Mouse (Mus musculus) MEL (cell line): ENCODE measurements at regions not wholly inside any gene's neighbourhood (a gene's known extent, or its start where the extent isn't known, plus 50 kb on each side); places are given as distances from the start of the nearest gene placed in this dataset.

Experiments used
- CHD2 ChIP-seq: IDR thresholded peaks from 2 replicates; pipeline ENCODE4 v1.6.1; 2011; ENCODE audit warnings: low read length, improper control_type of control experiment
- ETS1 ChIP-seq: IDR thresholded peaks from 2 replicates; pipeline ENCODE4 v1.6.1; 2012; ENCODE audit warnings: low read depth, mild to moderate bottlenecking, inconsistent platforms, low read length, improper control_type of control experiment, moderate library complexity
- GABPA ChIP-seq: IDR thresholded peaks from 2 replicates; pipeline ENCODE4 v1.6.1; 2012; ENCODE audit warnings: low read depth, mild to moderate bottlenecking, inconsistent platforms, low read length, improper control_type of control experiment, moderate library complexity
- MXI1 ChIP-seq: IDR thresholded peaks from 2 replicates; pipeline ENCODE4 v1.6.1; 2011; ENCODE audit warnings: mild to moderate bottlenecking, low read depth, low read length, improper control_type of control experiment
- POLR2A ChIP-seq, 2 experiments: IDR thresholded peaks; 2 replicates each; pipeline ENCODE4 v1.6.1; 2011 to 2012; ENCODE audit warnings: low read length in 2 of 2, mild to moderate bottlenecking in 2 of 2, control low read depth in 1 of 2, improper control_type of control experiment in 1 of 2, low read depth in 1 of 2, moderate library complexity in 1 of 2; ENCODE audit not compliant: control insufficient read depth in 1 of 2, insufficient read depth in 1 of 2, poor library complexity in 1 of 2
- POLR2AphosphoS5 ChIP-seq: IDR thresholded peaks from 2 replicates; pipeline ENCODE4 v1.6.1; 2012; ENCODE audit warnings: low read depth, borderline replicate concordance, mild to moderate bottlenecking, inconsistent platforms, low read length, moderate library complexity, mixed read lengths
- SMC3 ChIP-seq: IDR thresholded peaks from 2 replicates; pipeline ENCODE4 v1.6.1; 2011; ENCODE audit warnings: low read depth, low read length, improper control_type of control experiment

DNA sequence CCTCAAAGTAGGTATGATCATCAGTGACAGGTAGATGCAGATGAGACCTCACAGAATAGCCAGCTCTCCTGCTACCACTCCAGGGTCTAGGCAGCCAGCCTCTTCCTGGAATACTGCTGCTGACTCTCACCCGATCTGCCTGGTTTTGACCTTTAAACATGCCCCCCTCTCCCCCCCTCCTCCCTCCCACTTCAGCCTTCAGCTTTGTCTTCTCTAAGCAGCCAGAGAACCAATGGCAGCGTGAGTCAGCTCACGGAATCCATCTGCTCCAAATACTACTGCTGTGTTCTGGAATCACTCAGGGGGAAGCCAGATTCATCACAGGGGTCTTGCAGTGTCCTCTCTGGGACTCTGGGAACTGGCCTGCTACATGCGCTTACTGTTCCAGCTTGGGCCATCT lies 83.4 kb upstream of the Cpeb2 start:
- TF ChIP-seq SMC3 (no peak), MXI1 (no peak), POLR2AphosphoS5 (no peak), ETS1 (no peak), CHD2 (no peak), GABPA (no peak), POLR2A (IDR thresholded peaks at IDR 0.05; ENCODE audit: control insufficient read depth in 1 of 2, insufficient read depth in 1 of 2, low read depth in 1 of 2, low read length in 2 of 2, poor library complexity in 1 of 2) (no peak)
